Mouse (Mus musculus): ENCODE measurements at regions not wholly inside any gene's neighbourhood (a gene's known extent, or its start where the extent isn't known, plus 50 kb on each side); places are given as distances from the start of the nearest gene placed in this dataset.

DNA sequence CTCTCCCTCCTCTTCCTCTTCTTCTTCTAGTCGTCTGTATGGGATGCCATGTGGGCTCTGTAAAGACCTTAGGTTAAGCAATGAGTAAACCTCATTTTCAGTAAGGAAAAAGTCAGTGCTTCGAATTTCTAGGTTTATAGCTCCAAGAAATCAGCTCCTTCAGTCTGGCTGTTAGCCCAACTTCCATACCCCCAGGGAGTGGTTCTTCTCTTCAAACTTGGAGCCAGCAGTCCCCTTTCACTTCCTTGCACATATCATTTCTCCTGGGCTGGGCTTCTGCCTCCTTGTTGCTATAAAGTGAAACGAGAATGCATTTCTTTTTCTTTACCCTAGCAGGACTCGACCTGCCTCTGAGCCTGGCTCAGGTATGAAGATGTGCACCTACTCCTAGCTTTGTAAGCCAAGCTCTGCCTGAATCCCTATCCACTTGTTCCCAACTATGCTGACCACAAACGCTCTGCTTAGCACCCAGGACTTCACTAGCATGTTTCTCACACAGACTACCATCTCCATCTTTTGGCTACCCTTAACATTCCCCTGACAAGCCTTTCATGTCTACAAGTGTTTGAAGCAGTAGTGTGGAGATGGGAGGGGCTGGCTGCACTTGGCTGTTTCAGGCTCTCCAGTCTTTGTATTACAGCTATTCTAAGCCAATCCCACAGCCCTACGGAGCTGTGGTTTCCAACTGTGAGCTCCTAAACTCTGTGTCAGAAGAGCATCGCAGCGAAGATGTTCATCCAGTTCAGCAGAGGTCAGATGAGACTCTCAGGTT lies 243.8 kb upstream of the Tprg start:
- no peak for DNase-seq (ENCODE audit: low read depth)

DNA sequence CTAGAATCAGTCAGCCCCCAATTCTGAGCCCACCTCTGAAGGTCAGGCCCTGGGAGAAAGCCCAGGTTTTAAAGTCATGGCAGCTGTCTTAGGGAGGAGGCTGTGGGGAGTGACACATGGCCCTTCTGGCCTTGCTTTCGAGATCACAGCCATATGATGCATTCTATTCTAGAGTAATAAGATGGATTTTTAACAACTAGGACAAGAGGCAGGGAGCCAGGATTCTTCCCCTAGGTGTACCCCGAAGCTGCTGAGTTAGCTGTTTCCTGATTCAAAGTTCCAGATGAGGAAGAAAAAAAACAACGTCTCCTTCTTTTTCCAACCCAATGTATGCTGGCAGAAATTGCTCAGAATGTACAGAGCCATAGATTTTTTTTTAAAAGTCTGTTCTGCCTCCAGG lies 242.0 kb upstream of the Tprg start:
- DNase-seq (ENCODE audit: low read depth): no peak

DNA sequence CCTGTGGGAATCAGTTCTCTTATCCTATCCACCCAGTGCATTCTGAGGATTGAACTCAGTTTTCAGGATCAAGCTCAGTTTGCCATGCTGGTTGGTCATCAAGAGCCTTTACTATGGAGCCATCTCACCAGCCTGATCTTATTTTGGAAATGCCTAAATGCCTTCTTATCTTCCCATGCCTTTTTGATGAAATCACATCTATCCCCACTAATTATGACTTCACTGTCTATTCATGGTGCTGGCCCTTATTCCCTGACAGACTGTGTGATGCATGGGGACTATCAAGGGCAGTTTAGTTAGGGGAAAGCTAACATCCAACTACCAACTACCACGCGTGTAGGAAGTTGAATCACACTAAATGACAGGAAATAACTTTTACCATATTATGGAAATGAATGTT lies 238.9 kb upstream of the Tprg start:
- DNase-seq (ENCODE audit: low read depth): no peak

- DNase-seq (ENCODE audit: low read depth): peak; percentile 59
Measured at GRCm38 (mm10) chr16:25049928-25050510, 236.6 kb upstream of the Tprg start.

GRCm38 (mm10) chr16:25051044-25051443 lies 235.6 kb upstream of the Tprg start:
- no peak for DNase-seq (ENCODE audit: low read depth)

GRCm38 (mm10) chr16:25052428-25052827 lies 234.2 kb upstream of the Tprg start:
- DNase-seq (ENCODE audit: low read depth): no peak

DNA sequence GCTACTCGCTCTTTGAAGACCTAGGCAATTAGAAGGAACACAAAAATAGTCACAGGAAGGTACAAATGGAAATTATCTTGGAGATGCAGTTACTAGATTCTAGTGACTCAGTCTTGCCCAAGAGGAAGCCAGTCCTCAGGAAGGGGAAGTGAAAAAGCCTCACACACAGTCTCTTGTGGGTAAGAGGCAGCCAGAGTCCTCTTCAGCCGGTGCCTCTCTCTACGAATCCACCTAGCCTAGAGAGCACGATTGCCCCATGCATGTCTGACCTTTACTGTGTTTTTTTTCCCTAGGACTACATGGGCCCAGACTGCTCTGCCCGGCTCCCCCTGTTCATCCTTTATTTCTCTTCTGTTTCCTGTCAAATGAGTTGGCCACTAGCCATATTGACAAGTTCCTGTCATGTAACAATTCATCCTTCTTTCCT lies 233.7 kb upstream of the Tprg start:
- peak; percentile 99 for DNase-seq (ENCODE audit: low read depth)

DNA sequence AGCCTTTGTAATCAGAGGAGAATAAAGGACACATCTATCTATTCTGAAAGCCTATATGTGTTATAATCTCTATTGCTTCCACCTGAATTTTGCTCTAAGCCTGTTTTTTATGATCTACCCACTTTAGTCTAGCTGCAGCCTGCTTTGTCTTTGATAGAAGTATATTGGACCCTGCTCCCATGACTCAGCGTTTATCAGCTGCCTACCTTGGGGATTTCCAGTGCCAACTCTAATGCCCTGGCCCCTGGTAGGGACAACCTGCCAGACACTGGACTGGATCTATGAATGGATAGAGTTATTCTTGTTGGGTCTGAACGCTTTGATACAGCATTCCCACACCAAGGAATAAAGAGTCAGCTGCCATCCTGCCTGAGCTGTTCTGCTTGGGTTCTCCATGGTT lies 232.3 kb upstream of the Tprg start:
- DNase-seq (ENCODE audit: low read depth): no peak

- DNase-seq (ENCODE audit: low read depth): no peak
Measured at GRCm38 (mm10) chr16:25055376-25055775, 231.2 kb upstream of the Tprg start.

- peak; percentile 93 for DNase-seq (ENCODE audit: low read depth)
Measured at GRCm38 (mm10) chr16:25058051-25058747, 228.4 kb upstream of the Tprg start.

DNA sequence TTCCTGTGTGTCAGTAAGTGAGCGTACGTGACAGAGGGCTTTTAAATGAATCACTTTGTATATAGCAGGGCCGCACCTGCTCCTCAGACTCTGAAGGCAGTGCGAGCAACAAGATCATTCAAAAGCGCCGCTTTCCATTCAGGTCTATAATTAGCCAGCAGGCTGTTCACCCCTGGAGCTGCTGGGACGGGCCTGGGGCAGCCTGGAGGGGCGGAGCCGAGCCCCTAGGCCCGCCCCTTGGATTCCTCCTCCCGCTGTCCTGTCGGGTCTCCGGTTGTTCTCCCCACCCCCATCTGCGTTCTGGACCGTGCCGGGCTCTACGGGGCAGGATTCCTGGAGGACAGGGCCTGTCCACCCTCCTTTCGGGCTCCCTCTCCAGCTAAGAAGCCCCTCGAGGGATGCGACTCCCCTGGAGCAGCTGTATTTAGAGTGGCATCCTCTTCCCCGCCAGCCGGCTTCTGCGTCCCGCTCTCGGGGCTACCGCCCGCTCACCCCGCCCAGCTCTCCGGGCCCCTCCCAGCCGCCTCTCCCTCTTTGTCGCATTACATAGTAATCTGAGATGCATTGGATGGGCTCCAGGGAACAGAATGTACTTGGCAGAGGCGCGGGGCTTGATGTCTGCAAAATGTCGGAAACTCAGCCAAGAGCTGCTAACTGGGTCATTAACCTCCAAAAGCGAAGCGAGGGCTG lies 227.7 kb upstream of the Tprg start:
- no peak for DNase-seq (ENCODE audit: low read depth)

GRCm38 (mm10) chr16:25059504-25059992 lies 227.1 kb upstream of the Tprg start:
- DNase-seq (ENCODE audit: low read depth): no peak

- no peak for DNase-seq (ENCODE audit: low read depth)
Measured at GRCm38 (mm10) chr16:25060266-25060665, 226.4 kb upstream of the Tprg start.

- DNase-seq (ENCODE audit: low read depth): peak; percentile 88
Measured at GRCm38 (mm10) chr16:25061631-25062030, 225.0 kb upstream of the Tprg start.

- no peak for DNase-seq (ENCODE audit: low read depth)
Measured at GRCm38 (mm10) chr16:25063981-25064380, 222.6 kb upstream of the Tprg start.

DNA sequence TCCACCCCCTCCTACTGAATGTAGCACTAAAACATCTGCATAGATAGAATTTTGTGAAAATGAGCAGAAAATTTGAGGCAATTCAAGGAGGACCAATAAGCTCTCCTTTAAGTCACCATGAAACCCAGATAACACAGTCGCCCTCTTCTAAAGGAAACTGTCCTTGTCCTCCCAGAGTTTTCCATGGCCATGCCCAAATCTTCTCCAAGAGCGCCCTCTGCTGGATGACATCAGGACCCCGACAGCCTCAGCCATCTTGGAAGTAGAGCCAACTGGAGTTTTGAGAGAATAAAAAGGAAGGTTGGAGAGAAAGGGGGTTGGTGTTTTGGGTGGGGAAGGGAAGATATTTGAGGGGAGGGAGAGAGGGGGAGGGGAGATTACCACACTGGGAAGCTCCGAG lies 222.1 kb upstream of the Tprg start:
- DNase-seq (ENCODE audit: low read depth): peak; percentile 86

- no peak for DNase-seq (ENCODE audit: low read depth)
Measured at GRCm38 (mm10) chr16:25066822-25067221, 219.8 kb upstream of the Tprg start.

- peak; percentile 79 for DNase-seq (ENCODE audit: low read depth)
Measured at GRCm38 (mm10) chr16:25067276-25068249, 219.1 kb upstream of the Tprg start.

GRCm38 (mm10) chr16:25080811-25081210 lies 205.8 kb upstream of the Tprg start:
- DNase-seq (ENCODE audit: low read depth): no peak

GRCm38 (mm10) chr16:25083729-25084128 lies 202.9 kb upstream of the Tprg start:
- peak; percentile 21 for DNase-seq (ENCODE audit: low read depth)
